Mouse (Mus musculus) left cerebral cortex, adult 9 months (tissue): ENCODE results near the gene Sipa1.

ENCODE experiments used
- DNase-seq, 2 experiments: peaks; one replicate each; pipeline ENCODE4 v3.0.0; 2022; ENCODE audit warnings: low spot score in 2 of 2

Gene Sipa1

DNA sequence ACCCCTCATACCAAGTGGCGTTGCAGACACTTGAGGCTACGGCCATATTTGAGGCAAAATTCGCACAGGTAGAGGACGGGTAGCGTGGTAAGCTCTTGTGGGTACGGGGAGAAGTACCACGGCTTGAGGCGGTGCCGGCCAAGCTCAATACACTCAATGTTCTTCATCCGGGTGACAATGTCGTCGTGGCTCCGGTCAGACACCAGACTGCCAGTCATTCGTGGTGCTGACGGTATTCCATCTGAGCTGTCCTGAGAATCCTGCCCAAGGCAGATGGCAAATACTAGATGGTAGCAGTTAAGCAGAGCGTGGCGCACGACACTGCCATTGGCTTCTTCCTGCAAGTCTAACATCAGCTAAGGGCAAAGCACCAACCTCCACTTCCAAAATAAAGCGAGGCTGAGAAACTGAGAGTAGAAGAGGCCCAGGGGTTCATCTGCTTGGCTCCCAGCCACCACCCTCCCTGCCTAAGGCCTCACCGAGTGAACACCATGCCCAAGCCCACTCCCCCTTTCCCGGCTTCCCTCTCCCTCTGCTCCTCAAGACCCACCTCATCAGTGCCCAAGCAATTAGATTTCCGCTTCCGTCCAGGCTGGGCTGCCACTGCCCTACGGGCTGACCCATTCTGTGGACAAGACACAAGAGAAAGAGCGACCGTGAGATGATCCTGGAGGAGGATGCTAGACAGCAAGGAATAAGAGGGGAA lies 55.6 kb downstream of the Sipa1 start:
- DNase-seq = no peak

DNA sequence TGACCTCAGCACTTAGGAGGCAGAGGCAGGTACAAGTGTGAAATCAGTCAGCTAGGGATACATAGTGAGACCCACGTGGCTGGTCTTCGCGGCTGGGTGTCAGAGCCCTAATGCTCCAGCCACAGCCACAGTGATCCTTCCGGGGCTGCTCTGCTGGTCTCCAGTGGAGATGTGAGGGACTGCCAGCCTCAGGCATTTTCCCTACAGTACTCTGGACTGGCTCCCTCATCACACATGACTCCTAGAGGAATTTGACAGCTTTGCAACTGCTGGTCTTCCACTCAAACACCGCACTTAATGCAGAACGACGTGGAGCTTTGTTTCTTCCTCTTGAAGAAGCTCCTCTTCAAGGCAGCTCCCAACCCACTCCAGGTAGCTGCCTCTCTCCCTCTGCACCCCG lies 57.3 kb downstream of the Sipa1 start:
- DNase-seq = no peak

DNA sequence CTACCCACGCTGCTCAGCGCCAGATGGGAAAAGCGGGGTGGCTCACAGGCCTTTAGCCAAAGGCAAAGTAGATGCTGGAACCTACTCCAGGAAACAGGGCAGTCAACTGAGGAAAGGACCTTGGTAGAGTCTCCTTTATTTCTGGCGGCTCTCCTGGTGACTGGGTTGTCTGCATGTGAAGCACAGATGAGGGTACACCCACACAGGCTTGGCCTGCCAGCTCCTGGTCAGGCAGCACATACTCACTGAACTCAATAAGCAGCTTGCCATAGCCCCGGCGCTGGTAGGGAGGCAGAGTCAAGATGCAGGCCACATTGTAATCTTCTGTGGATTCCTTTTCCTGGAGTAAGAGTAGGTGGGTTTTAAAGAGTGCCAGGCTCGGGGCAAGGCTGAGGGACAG lies 58.4 kb downstream of the Sipa1 start:
- DNase-seq = peak in 1 of 2 experiments; percentile 29

DNA sequence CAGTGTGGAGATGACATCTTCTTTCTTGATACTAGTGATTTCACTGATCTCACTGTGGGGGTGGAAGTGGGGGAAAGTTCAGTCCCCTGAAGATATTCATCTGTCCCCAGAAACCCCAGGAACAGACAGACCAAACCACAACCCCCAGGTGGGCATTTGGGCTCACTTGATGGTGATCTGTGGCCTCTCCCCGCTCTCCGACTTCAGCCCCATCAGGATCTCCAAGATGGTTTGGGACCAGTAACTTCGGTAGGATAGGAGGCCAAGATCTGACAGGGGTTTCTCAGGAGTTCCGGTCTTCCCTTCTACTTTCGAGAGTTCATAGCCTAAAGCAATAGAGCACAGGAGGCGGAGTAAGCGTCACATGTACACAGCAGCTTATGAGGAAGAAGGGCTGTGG lies 59.8 kb downstream of the Sipa1 start:
- no peak for DNase-seq

DNA sequence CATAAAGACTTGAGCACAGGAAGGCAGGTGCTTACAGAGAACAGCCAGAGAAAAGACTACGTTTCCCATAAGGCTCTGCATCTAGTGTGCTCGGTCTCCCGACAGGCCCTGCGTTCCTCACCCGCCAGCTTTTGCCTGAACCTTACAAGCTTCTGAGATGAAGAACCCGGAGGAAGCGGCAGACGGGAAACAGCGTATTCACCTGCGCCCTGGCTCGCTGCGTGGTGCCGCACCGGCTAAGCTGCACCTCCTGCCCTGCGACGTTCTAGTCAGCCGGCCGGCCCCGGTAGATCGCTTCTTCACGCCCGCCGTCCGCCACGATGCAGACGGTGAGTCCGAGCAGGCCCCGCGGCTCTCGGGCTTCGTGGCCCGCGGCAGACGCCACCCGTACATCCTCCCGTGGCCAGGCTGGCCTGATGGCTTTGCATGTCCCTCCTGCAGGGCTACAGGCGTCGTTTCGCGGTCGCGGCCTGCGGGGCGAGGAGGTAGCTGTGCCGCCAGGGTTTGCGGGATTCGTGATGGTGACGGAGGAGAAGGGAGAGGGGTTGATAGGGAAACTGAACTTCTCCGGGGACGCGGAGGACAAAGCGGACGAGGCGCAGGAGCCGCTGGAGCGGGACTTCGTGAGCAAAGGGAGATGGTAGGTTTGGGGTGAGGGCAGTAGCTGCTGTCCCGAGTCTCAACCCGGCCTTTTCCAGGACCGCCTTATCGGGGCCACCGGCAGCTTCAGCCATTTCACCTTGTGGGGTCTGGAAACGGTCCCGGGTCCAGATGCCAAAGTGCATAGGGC lies 61.6 kb downstream of the Sipa1 start, which contains the start of gene Rnaseh2c:
Gene Rnaseh2c (plus strand): TSS at position 122 of the 790 bp plus-strand sequence.
- peak; percentile 53 to 82 for DNase-seq
